8 mouse cellular contexts compared by ENCODE assay signal in genomic region chr16:91405640-91406584, GRCm38 (mm10). TPM values are rescaled to one million over a fixed set of nuclear protein-coding genes. Genes with fewer than 3 reads are reported as not detected.
DNase-seq lines count a peak whose midpoint lies in the region; ATAC-seq lines count a peak whose summit lies in the region.

Il10rb (plus strand) TSS chr16:91406164.

- ATAC-seq in hindbrain, embryonic 11.5 days (ENCODE audit: low FRiP score): peak; percentile 76

- peak within 1 kb of the TSS; percentile 51 for H3K4me3 ChIP-seq in hindbrain, embryonic 11.5 days (ENCODE audit: low read depth, low read length)

- peak within 1 kb of the TSS; percentile 71 for H3K9ac ChIP-seq in hindbrain, embryonic 11.5 days (ENCODE audit: low read depth, low read length)

- H3K4me2 ChIP-seq in hindbrain, embryonic 11.5 days (replicated peaks; ENCODE audit: low read depth, low read length): peak within 1 kb of the TSS; percentile 98

- H3K27me3 ChIP-seq in hindbrain, embryonic 11.5 days (ENCODE audit: control insufficient read depth, insufficient read depth, low read length): no peaks in the 10 kb centered on the region

- H3K4me1 ChIP-seq in hindbrain, embryonic 11.5 days (replicated peaks; ENCODE audit: control insufficient read depth, insufficient read depth, low read length): no peaks in the 10 kb centered on the region

- H3K27ac ChIP-seq in hindbrain, embryonic 11.5 days (ENCODE audit: low read depth, low read length): no peak within 1 kb of the TSS

- DNase-seq in NIH3T3 (ENCODE audit: low read depth): peak; percentile 72
- DNase-seq in cerebellum, adult 9-11 months: peak; percentile 22
- DNase-seq in frontal cortex, postnatal 14 days (ENCODE audit: low spot score in 2 of 2): peak; percentile 23 to 34
- peak; percentile 68 for DNase-seq in hindbrain, embryonic 11.5 days (ENCODE audit: low spot score)
- peak; percentile 26 for DNase-seq in layer of hippocampus, postnatal 25 days (ENCODE audit: extremely low spot score in 1 of 2, low spot score in 1 of 2)
- peak; percentile 87 to 92 for DNase-seq in lung, postnatal 4 days
- peak; percentile 74 for DNase-seq in retina, postnatal 1 day
- peak; percentile 68 to 75 for DNase-seq in urinary bladder, adult 18-20 months (ENCODE audit: low spot score in 2 of 2)

- 10% methylated on average over 43 of the region's 51 CpGs for WGBS in hindbrain, embryonic 11.5 days

- no peaks in the 10 kb centered on the region for H3K9me3 ChIP-seq in hindbrain, embryonic 11.5 days (ENCODE audit: control insufficient read depth, low read length)

- H3K36me3 ChIP-seq in hindbrain, embryonic 11.5 days (ENCODE audit: control insufficient read depth, insufficient read depth, low read length): no peaks in the 10 kb centered on the region

RNA-seq across cellular contexts. Expression of gene Il10rb, which starts in this region (rescaled TPM):
- polyA plus RNA-seq in hindbrain, embryonic 11.5 days (2014; fragmentation: Nextera tagmentation; extraction: Ambion mirVana): 8.6 and 9.0 TPM in 2 replicates
- 10 to 100 TPM in 1 of 2 experiments, 1 to 10 TPM in 1; 9.7 to 11.2 TPM for total RNA-seq in layer of hippocampus, postnatal 25 days (2021)

Comparison
In these comparisons a context has a peak if more than half of its experiments do, and no peak if none do; other contexts are left out.
1. DNase-seq: peak in every context shown above with its lines; median percentile 90 in lung, postnatal 4 days; 74 in retina, postnatal 1 day; 72 in NIH3T3; 72 in urinary bladder, adult 18-20 months; 68 in hindbrain, embryonic 11.5 days; 28 in frontal cortex, postnatal 14 days; 26 in layer of hippocampus, postnatal 25 days; 22 in cerebellum, adult 9-11 months.